Comparison of ENCODE assay signal across 8 mouse cellular contexts in genomic region chr9:54604886-54605285, GRCm38 (mm10). TPM values are rescaled to one million over a fixed set of nuclear protein-coding genes. Genes with fewer than 3 reads are reported as not detected.
A peak's percentile ranks its signal among the peaks of the same experiment; 100 is the strongest.
DNase-seq lines count a peak whose midpoint lies in the region; ATAC-seq and TF ChIP-seq lines count a peak whose summit lies in the region.
"Had no signal": no experiment of that assay in that cellular context is flagged by ENCODE, and none has a peak within 500 bp of the region (broad histone marks: within the 10 kb centered on the region; RNA-seq: fewer than 3 reads in every experiment).

No protein-coding gene starts in this region.

- no peaks in the 10 kb centered on the region for H3K9me3 ChIP-seq in midbrain, postnatal 0 days (ENCODE audit: low read length)
- H3K9me3 ChIP-seq in midbrain, embryonic 11.5 days (ENCODE audit: control insufficient read depth, low read length): no peaks in the 10 kb centered on the region
- H3K9me3 ChIP-seq: heart, embryonic 13.5 days had no signal

- H3K27me3 ChIP-seq in midbrain, postnatal 0 days (ENCODE audit: insufficient read depth, low read length): no peaks in the 10 kb centered on the region
- no peaks in the 10 kb centered on the region for H3K27me3 ChIP-seq in midbrain, embryonic 11.5 days (ENCODE audit: control insufficient read depth, insufficient read depth, low read length)
- H3K27me3 ChIP-seq: heart, embryonic 13.5 days had no signal

- H3K27ac ChIP-seq in midbrain, postnatal 0 days (ENCODE audit: low read depth, low read length): no peak overlapping the region
- H3K27ac ChIP-seq in midbrain, embryonic 11.5 days (ENCODE audit: low read depth, low read length): no peak overlapping the region
- H3K27ac ChIP-seq: heart, embryonic 13.5 days had no signal

- peak; percentile 59 for DNase-seq in midbrain, postnatal 0 days (ENCODE audit: low spot score)
- DNase-seq in midbrain, embryonic 11.5 days (ENCODE audit: low spot score, missing footprints): no peak
- peak; percentile 67 to 72 for DNase-seq in adrenal gland, adult 18-20 months (ENCODE audit: low spot score in 2 of 2)
- peak; percentile 72 to 90 for DNase-seq in cerebellum, postnatal 14 days
- DNase-seq in heart, postnatal 4 days: peak; percentile 81
- DNase-seq in lung, adult 18-20 months: peak; percentile 73 to 74
- DNase-seq in spleen, postnatal 14 days (ENCODE audit: low spot score in 2 of 2): peak; percentile 29 to 48

- TF ChIP-seq CTCF in midbrain, postnatal 0 days (IDR thresholded peaks at IDR 0.05): peak; percentile 66

- ATAC-seq in midbrain, postnatal 0 days (ENCODE audit: low FRiP score): no peak
- ATAC-seq in midbrain, embryonic 11.5 days (ENCODE audit: low FRiP score): no peak

- no peak overlapping the region for H3K4me2 ChIP-seq in midbrain, postnatal 0 days (ENCODE audit: low read depth, low read length, poor library complexity, severe bottlenecking)
- H3K4me2 ChIP-seq in midbrain, embryonic 11.5 days: no peak overlapping the region
- H3K4me2 ChIP-seq: heart, embryonic 13.5 days had no signal

- H3K36me3 ChIP-seq in midbrain, postnatal 0 days (ENCODE audit: insufficient read depth, low read length): peaks cover 32% of the 10 kb centered on the region
- peaks cover 11% of the 10 kb centered on the region; the same call in 1 of the 2 replicates for H3K36me3 ChIP-seq in midbrain, embryonic 11.5 days (ENCODE audit: control insufficient read depth, insufficient read depth, low read length)

- H3K9ac ChIP-seq in midbrain, postnatal 0 days (replicated peaks; ENCODE audit: low read length, poor library complexity, severe bottlenecking): no peak overlapping the region
- H3K9ac ChIP-seq in midbrain, embryonic 11.5 days (ENCODE audit: low read length): no peak overlapping the region
- H3K9ac ChIP-seq: heart, embryonic 13.5 days had no signal

- 57% methylated on average over 4 of the region's 4 CpGs for WGBS in midbrain, postnatal 0 days
- WGBS in midbrain, embryonic 11.5 days: 62% methylated on average over 4 of the region's 4 CpGs

- no peaks in the 10 kb centered on the region for H3K4me1 ChIP-seq in midbrain, postnatal 0 days (ENCODE audit: insufficient read depth, low read length)
- no peaks in the 10 kb centered on the region for H3K4me1 ChIP-seq in midbrain, embryonic 11.5 days (ENCODE audit: control insufficient read depth, insufficient read depth, low read length)
- H3K4me1 ChIP-seq: heart, embryonic 13.5 days had no signal

- H3K4me3 ChIP-seq in midbrain, postnatal 0 days (ENCODE audit: low read depth, low read length): no peak overlapping the region
- H3K4me3 ChIP-seq in midbrain, embryonic 11.5 days (ENCODE audit: low read depth, low read length): no peak overlapping the region
- H3K4me3 ChIP-seq: heart, embryonic 13.5 days had no signal

RNA-seq across cellular contexts. Expression of gene Idh3a, which starts 18.8 kb away (rescaled TPM):
- total RNA-seq in midbrain, postnatal 0 days (2014; rRNA removed): 87.2 and 103 TPM in 2 replicates
- polyA plus RNA-seq in midbrain, postnatal 0 days (2015; fragmentation: Nextera tagmentation; extraction: Ambion mirVana): 184 and 191 TPM in 2 replicates
- polyA plus RNA-seq in midbrain, embryonic 11.5 days (2014; fragmentation: Nextera tagmentation; extraction: Ambion mirVana): 122 and 127 TPM in 2 replicates
- total RNA-seq in adrenal gland, adult 18-20 months (2021): 100 to 1,000 TPM; 269 to 484 TPM
- 100 to 1,000 TPM; 502 TPM for total RNA-seq in heart, postnatal 4 days (2021)

RNA-seq across cellular contexts. Expression of gene Cib2, which starts 44.9 kb away (rescaled TPM):
- 62.7 and 65.4 TPM in 2 replicates for total RNA-seq in midbrain, postnatal 0 days (2014; rRNA removed)
- polyA plus RNA-seq in midbrain, postnatal 0 days (2015; fragmentation: Nextera tagmentation; extraction: Ambion mirVana): 84.3 and 84.9 TPM in 2 replicates
- polyA plus RNA-seq in midbrain, embryonic 11.5 days (2014; fragmentation: Nextera tagmentation; extraction: Ambion mirVana): 16.8 and 17.9 TPM in 2 replicates
- total RNA-seq in adrenal gland, adult 18-20 months (2021): 100 to 1,000 TPM in 1 of 2 experiments, 10 to 100 TPM in 1; 53.0 to 105 TPM
- total RNA-seq in heart, postnatal 4 days (2021): 1 to 10 TPM; 1.5 to 2.1 TPM

RNA-seq across cellular contexts. Expression of gene Acsbg1, which starts 56.8 kb away (rescaled TPM):
- 54.7 and 69.9 TPM in 2 replicates for total RNA-seq in midbrain, postnatal 0 days (2014; rRNA removed)
- polyA plus RNA-seq in midbrain, postnatal 0 days (2015; fragmentation: Nextera tagmentation; extraction: Ambion mirVana): 42.8 and 49.7 TPM in 2 replicates
- polyA plus RNA-seq in midbrain, embryonic 11.5 days (2014; fragmentation: Nextera tagmentation; extraction: Ambion mirVana): 9.9 and 11.0 TPM in 2 replicates
- total RNA-seq in adrenal gland, adult 18-20 months (2021): 100 to 1,000 TPM; 221 to 307 TPM
- under 1 TPM in 1 of 2 experiments, not detected in 1; 0.09 TPM for total RNA-seq in heart, postnatal 4 days (2021)

Comparison
In these comparisons a context has a peak if more than half of its experiments do, and no peak if none do; other contexts are left out.
1. RNA of gene Cib2, which starts 44.9 kb away (total RNA-seq): 53.0 to 105 TPM in adrenal gland, adult 18-20 months and 62.7 to 65.4 TPM in midbrain, postnatal 0 days; 1.5 to 2.1 TPM in heart, postnatal 4 days; every median in the first group is over 10 times any median in the second.
2. RNA of gene Acsbg1, which starts 56.8 kb away (total RNA-seq): 221 to 307 TPM in adrenal gland, adult 18-20 months and 54.7 to 69.9 TPM in midbrain, postnatal 0 days; 0.09 TPM in heart, postnatal 4 days; every median in the first group is over 10 times any median in the second.